Mouse (Mus musculus): Measurements from ENCODE around the gene Rmdn3. TPM values are rescaled to one million over a fixed set of nuclear protein-coding genes. Genes with fewer than 3 reads are reported as not detected.

Rmdn3 gene
- total RNA-seq, 2 experiments from 2014 or later: 46.5 to 55.6 TPM

DNA sequence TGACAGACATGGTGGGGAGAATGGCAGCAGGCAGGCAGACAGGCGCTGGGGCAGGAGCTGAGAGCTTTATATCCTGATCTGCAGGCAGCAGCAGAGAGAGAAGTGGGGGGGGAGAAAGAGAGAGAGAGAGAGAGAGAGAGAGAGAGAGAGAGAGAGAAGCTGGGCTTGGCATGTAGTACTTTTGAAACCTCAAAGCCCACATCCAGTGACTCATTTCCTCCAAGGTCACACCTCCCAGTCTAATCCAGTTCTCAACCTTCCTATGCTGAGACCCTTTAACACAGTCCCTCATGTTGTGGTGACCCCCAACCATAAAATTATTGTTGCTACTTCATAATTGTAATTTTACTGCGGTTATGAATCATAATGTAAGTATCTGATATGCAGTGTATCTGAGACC is 13.4 kb upstream of the Rmdn3 start:
- no peak for DNase-seq (ENCODE audit: low spot score in 2 of 2)

GRCm38 (mm10) chr2:119167866-119168256 is 11.0 kb upstream of the Rmdn3 start:
- no peak for DNase-seq (ENCODE audit: low spot score in 2 of 2)

GRCm38 (mm10) chr2:119166901-119167865 is 10.3 kb upstream of the Rmdn3 start, which contains the start of gene Gchfr:
Gchfr (plus strand) TSS chr2:119167773.
- peak in 1 of 2 experiments; percentile 13 for DNase-seq (ENCODE audit: low spot score in 2 of 2)

DNA sequence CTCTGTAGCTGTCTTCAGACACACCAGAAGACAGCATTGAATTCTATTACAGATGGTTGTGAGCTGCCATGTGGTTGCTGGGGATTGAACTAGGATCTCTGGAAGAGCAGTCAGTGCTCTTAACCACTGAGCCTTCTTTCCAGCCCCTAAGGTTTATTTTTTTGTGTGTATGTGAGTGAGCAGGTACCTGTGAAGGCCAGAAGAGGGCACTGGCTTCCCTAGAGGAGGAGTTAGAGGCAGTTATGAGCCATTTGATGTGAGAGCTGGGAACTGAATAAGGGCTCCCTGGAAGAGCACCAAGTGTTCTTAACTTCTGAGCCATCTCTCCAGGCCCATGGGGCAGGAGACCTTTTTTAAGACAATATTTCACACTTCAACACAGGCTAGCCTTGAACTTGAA is 8.6 kb upstream of the Rmdn3 start:
- no peak for DNase-seq (ENCODE audit: low spot score in 2 of 2)

DNA sequence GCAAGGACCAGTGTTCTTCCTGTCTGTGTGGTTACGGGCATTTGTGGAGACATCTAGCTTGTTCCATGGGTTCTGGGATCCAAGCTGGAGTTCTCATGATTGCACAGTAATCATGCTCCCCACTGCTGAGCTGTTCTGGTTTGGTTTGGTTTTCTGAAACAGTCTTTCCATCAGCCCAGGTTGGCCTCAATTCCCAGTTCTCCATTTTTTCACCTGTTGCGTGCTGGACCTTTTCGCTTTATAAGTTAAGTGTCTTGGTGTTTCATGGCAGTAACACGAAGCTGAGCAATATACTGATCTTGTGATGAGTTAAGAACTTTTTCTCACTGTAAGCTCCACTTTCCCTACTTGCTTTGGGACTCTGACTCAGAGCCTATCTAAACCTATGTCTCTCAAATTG is 7.2 kb upstream of the Rmdn3 start:
- DNase-seq (ENCODE audit: low spot score in 2 of 2): no peak

DNA sequence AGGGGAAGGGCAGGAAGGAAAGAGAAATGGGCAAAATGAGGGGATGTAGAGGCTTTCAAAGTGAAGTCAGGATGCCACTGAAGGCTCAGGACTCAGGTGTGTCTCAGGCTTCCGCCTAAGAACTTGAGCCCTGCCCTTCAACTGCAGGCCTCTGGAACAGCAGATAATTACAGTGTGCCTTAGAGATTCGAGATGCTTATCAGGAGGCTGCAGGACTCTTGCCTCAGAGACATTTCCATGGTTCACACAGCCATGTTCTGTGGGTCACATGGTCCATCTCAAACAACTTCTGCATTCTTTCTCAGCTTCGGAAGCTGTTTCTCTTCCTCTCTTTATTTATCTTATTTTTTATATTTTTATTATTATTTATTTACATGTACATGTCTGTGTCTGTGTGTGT is 6.3 kb upstream of the Rmdn3 start:
- no peak for DNase-seq (ENCODE audit: low spot score in 2 of 2)

DNA sequence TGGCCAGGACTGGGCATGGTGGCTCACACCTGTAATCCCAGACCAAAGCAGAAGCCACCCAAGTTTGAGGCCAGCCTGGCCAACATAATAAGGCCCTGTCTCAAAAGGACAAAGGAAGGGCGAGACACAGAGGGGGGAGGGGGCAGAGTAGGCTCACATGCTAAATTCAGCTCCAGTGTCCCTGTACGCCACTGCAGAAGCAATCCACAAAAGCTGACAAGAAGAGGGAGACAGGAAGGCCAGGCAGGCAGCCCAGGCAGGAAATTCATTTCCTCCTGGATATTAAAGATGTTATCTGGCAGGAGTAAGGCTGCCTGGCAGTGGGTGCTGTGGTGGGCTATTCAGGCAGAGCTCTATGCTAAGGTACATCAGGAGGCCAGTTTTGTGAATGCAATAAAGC is 4.4 kb upstream of the Rmdn3 start:
- DNase-seq (ENCODE audit: low spot score in 2 of 2): no peak

- no peak for DNase-seq (ENCODE audit: low spot score in 2 of 2)
Observed at GRCm38 (mm10) chr2:119157836-119158235, 1.0 kb upstream of the Rmdn3 start.

- peak in 1 of 2 experiments; percentile 28 for DNase-seq (ENCODE audit: low spot score in 2 of 2)
Observed at GRCm38 (mm10) chr2:119156081-119156680, 653 bp downstream of the Rmdn3 start.

GRCm38 (mm10) chr2:119155388-119155787 is 1.4 kb downstream of the Rmdn3 start:
- no peak for DNase-seq (ENCODE audit: low spot score in 2 of 2)

- no peak for DNase-seq (ENCODE audit: low spot score in 2 of 2)
Observed at GRCm38 (mm10) chr2:119154683-119155082, 2.2 kb downstream of the Rmdn3 start.

DNA sequence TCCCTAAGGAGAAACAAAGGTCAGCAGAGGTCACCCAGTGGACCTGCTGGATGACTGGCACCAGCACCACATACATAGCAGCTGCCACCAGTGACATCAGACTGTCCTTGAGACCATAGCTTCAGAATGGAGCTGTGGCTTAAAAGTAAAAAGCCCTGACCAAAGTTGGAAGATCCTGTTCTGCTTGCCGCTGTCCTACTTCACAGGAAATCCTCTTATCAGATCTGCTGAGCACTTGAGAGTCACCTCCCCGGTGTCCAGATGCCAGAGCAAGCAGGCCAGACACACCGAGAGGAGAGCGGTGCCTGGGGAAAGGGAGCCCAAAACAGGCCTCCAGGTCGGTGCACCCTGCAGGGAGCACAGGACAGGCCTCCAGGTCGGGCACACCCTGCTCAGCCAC is 4.6 kb downstream of the Rmdn3 start:
- DNase-seq (ENCODE audit: low spot score in 2 of 2): no peak

DNA sequence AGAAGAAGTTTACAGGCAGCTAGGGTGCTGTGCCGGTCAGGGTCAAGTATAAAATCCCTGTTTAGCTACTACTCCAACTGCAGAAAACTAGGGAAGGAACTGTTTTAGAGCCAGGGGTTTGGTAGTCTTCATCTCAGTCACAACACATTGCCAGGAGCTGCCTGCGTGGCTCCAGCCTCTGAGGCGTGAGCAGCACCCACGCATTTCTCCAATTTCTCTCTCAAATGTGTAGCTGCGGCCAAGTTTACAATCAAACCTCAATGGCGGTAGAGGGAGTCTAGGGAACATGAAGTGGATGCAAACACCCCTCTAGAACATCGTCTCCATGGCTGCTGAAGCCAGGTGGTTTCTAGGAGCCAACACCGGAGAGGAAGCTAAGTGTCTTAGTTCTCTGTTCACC is 9.1 kb downstream of the Rmdn3 start:
- no peak for DNase-seq (ENCODE audit: low spot score in 2 of 2)

- DNase-seq (ENCODE audit: low spot score in 2 of 2): no peak
Observed at GRCm38 (mm10) chr2:119147160-119147678, 9.6 kb downstream of the Rmdn3 start.

GRCm38 (mm10) chr2:119146435-119146834 is 10.4 kb downstream of the Rmdn3 start:
- DNase-seq (ENCODE audit: low spot score in 2 of 2): no peak

GRCm38 (mm10) chr2:119145199-119145598 is 11.6 kb downstream of the Rmdn3 start:
- no peak for DNase-seq (ENCODE audit: low spot score in 2 of 2)

DNA sequence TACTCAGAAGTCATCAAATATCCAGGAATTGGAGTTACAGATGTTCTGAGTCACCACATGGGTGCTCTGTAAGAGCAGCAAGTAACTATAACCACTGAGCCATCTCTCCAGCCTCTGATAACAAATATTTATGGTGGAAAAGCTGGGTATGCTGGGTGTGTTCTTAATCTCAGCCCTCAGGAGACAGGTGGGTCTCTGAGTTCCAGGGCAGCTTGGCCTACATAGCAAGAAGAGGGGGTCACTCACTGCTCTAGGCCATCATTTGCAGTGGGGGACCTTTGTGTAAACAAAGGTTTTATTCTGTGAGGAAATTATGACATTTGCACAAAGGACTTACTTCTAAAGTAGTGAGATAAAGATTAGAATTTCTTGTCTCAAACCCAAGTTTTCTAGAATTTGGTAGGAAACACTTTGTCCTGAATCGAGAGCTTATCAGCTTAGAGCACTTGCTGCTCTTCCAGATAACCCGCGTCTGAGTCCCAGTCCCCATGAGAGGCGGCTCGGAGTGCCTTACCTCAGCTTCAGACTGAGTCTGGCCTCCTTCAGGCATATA is 20.4 kb downstream of the Rmdn3 start:
- DNase-seq (ENCODE audit: low spot score in 2 of 2): no peak

DNA sequence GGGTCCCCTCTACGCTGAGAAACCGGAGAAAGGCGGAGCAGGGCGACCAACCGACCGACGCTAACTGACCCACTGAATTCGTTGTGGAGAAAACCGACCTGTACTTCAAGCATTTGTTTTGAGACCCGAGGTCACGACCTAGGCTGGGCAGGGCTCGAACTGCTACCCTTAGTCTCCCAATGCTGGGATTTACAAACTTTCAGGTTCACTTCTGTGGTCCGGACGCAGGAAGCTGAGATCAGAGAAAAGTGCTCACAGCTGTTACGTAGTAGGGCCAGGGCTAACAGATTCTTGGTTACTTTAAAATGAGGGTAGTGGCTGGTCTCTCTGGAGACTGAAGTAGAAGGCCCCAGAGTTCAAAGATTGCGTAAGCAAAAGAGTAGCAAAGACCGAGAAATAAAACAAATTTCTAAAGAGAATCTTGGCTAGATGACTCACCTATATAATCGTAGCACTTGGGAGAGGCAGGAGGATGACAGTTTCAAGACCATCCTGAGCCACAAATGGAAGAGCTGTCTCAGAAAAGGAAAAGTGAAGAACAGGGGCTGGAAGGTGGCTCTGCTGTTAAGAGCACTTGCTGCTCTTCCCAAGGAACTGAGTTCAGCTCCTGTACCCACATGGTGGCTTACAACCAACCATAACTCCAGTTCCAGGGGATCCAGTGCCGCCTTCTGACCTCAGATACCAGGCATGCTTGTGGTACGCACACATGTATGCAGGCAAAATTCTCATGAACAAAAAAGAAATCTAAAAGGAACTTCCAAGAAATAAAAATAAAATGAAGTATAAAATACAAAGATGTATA is 43.5 kb downstream of the Rmdn3 start:
- DNase-seq (ENCODE audit: low spot score in 2 of 2): no peak

DNA sequence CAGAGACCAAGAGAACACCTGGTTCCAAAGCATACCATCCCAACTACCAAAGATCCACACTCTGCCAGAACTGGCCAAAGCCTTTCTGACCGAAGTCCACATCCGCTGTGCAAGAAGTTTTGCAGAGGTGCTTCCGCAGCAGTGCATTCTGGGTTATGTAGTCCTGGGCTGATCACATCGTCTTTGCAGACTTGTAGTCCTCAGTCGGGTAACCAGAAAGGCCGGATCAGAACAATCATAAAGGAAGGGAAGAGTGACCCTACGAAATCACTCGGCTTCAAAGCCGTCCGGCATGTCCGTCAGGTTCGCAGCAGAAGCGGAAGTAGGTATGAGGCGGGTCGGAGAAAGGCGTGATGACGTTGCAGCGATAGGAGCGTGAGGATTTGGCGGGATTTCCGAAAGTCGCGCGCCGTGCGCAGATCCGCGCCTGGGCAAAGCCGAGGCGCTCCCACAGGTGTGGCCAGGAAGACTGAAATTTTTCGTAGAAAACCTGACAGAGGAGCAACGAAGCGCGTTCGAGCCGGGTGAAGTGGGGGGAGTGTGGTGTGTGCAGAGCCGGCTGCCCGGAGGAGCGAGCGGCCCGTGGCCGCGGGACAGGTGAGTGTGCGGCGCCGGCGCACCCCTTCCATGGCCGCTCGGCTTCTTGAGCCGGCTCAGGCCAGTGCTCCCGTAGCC is 44.3 kb downstream of the Rmdn3 start, which contains the start of gene Rad51:
Gene Rad51 (plus strand): TSS at position 356 of the 675 bp plus-strand sequence.
- peak; percentile 88 to 92 for DNase-seq (ENCODE audit: low spot score in 2 of 2)

GRCm38 (mm10) chr2:119111060-119111459 is 45.8 kb downstream of the Rmdn3 start:
- no peak for DNase-seq (ENCODE audit: low spot score in 2 of 2)

All from layer of hippocampus, postnatal 14 days (tissue).